In genomic region chr7:63898201-63898600, GRCm38 (mm10) we compare ENCODE assay signal across 21 mouse cellular contexts. TPM values are rescaled to one million over a fixed set of nuclear protein-coding genes. Genes with fewer than 3 reads are reported as not detected.
A peak's percentile ranks its signal among the peaks of the same experiment; 100 is the strongest.
DNase-seq lines count a peak whose midpoint lies in the region; ATAC-seq and TF ChIP-seq lines count a peak whose summit lies in the region.
"Had no signal": no experiment of that assay in that cellular context is flagged by ENCODE, and none has a peak within 500 bp of the region (broad histone marks: within the 10 kb centered on the region; RNA-seq: fewer than 3 reads in every experiment).

No protein-coding gene starts in this region.

- H3K36me3 ChIP-seq in heart, postnatal 0 days (replicated peaks; ENCODE audit: control insufficient read depth, insufficient read depth, low read length), result no peaks in the 10 kb centered on the region
- H3K36me3 ChIP-seq in lung, embryonic 16.5 days (ENCODE audit: control insufficient read depth, insufficient read depth, low read length), result no peaks in the 10 kb centered on the region
- no peaks in the 10 kb centered on the region for H3K36me3 ChIP-seq in hindbrain, embryonic 10.5 days
- H3K36me3 ChIP-seq: embryonic facial prominence, embryonic 15.5 days; limb, embryonic 12.5 days; midbrain, embryonic 12.5 days had no signal

- no peaks in the 10 kb centered on the region for H3K9me3 ChIP-seq in heart, postnatal 0 days (replicated peaks; ENCODE audit: control insufficient read depth, low read length)
- H3K9me3 ChIP-seq in lung, embryonic 16.5 days (ENCODE audit: control insufficient read depth, low read length), result no peaks in the 10 kb centered on the region
- no peaks in the 10 kb centered on the region for H3K9me3 ChIP-seq in hindbrain, embryonic 10.5 days
- H3K9me3 ChIP-seq: embryonic facial prominence, embryonic 15.5 days; limb, embryonic 12.5 days; midbrain, embryonic 12.5 days had no signal

- WGBS in heart, postnatal 0 days, result 88% methylated on average over 6 of the region's 6 CpGs
- WGBS in lung, embryonic 16.5 days, result 91% methylated on average over 6 of the region's 6 CpGs
- WGBS in bone marrow, adult 2 months, result 60% methylated on average over 6 of the region's 6 CpGs
- 92% methylated on average over 6 of the region's 6 CpGs for whole genome bisulfite sequencing in hindbrain, embryonic 10.5 days

- H3K4me1 ChIP-seq in heart, postnatal 0 days (ENCODE audit: control insufficient read depth, insufficient read depth), result peaks cover 54% of the 10 kb centered on the region
- H3K4me1 ChIP-seq in lung, embryonic 16.5 days (replicated peaks; ENCODE audit: control insufficient read depth, insufficient read depth, low read length), result peaks cover 32% of the 10 kb centered on the region
- peaks cover 22% of the 10 kb centered on the region for H3K4me1 ChIP-seq in bone marrow, adult 2 months (ENCODE audit: control insufficient read depth, insufficient read depth, low read length)
- H3K4me1 ChIP-seq in cortical plate, adult 2 months (ENCODE audit: control insufficient read depth, insufficient read depth, low read length), result peaks cover 32% of the 10 kb centered on the region
- H3K4me1 ChIP-seq in hindbrain, embryonic 10.5 days (replicated peaks), result peaks cover 39% of the 10 kb centered on the region

- TF ChIP-seq POLR2A in bone marrow, adult 2 months (IDR thresholded peaks at IDR 0.05; ENCODE audit: borderline replicate concordance, control insufficient read depth, low read depth, low read length), result no peak
- no peak for TF ChIP-seq POLR2A in cortical plate, adult 2 months (IDR thresholded peaks at IDR 0.05; ENCODE audit: extremely low read depth, insufficient read depth, low read length)

- no peak overlapping the region for H3K4me3 ChIP-seq in heart, postnatal 0 days (ENCODE audit: low read depth, low read length)
- H3K4me3 ChIP-seq in lung, embryonic 16.5 days (ENCODE audit: low read length), result no peak overlapping the region
- H3K4me3 ChIP-seq in bone marrow, adult 2 months (replicated peaks; ENCODE audit: control insufficient read depth, low read depth, low read length), result no peak overlapping the region
- H3K4me3 ChIP-seq in cortical plate, adult 2 months (ENCODE audit: insufficient read depth, low read length), result no peak overlapping the region
- H3K4me3 ChIP-seq in hindbrain, embryonic 10.5 days, result no peak overlapping the region
- H3K4me3 ChIP-seq: embryonic facial prominence, embryonic 15.5 days; limb, embryonic 12.5 days; midbrain, embryonic 12.5 days had no signal

- intact Hi-C loops in heart, postnatal 25 days (cut with DNase I), result no loop called here

- TF ChIP-seq CTCF in heart, postnatal 0 days (IDR thresholded peaks at IDR 0.05; ENCODE audit: low read depth), result no peak
- no peak for TF ChIP-seq CTCF in bone marrow, adult 2 months (IDR thresholded peaks at IDR 0.05; ENCODE audit: control insufficient read depth, insufficient read depth, low read length)
- TF ChIP-seq CTCF in cortical plate, adult 2 months (IDR thresholded peaks at IDR 0.05; ENCODE audit: extremely low read depth, insufficient read depth, low read length), result no peak

- no peak for ATAC-seq in heart, postnatal 0 days (ENCODE audit: insufficient read depth, low read depth)
- ATAC-seq in lung, embryonic 16.5 days (ENCODE audit: low read depth), result no peak
- ATAC-seq: forebrain, embryonic 16.5 days had no signal

- H3K4me2 ChIP-seq in heart, postnatal 0 days (ENCODE audit: low read depth, low read length), result no peak overlapping the region
- no peak overlapping the region for H3K4me2 ChIP-seq in lung, embryonic 16.5 days (ENCODE audit: low read depth, low read length)
- H3K4me2 ChIP-seq: hindbrain, embryonic 14.5 days had no signal

- TF ChIP-seq EP300 in heart, postnatal 0 days (IDR thresholded peaks at IDR 0.05; ENCODE audit: low read depth), result no peak

- H3K27ac ChIP-seq in heart, postnatal 0 days (ENCODE audit: low read depth), result peak overlapping the region; percentile 99
- peak overlapping the region; percentile 97; the same call in 1 of the 2 replicates for H3K27ac ChIP-seq in lung, embryonic 16.5 days (ENCODE audit: low read length)
- peak overlapping the region; percentile 37 for H3K27ac ChIP-seq in bone marrow, adult 2 months (ENCODE audit: control insufficient read depth, insufficient read depth, low read depth, low read length, poor library complexity)
- H3K27ac ChIP-seq in cortical plate, adult 2 months (ENCODE audit: insufficient read depth, low read length), result peak overlapping the region; percentile 97
- H3K27ac ChIP-seq in hindbrain, embryonic 10.5 days, result no peak overlapping the region
- H3K27ac ChIP-seq: limb, embryonic 12.5 days; macrophage; midbrain, embryonic 12.5 days had no signal

- no peaks in the 10 kb centered on the region for H3K27me3 ChIP-seq in heart, postnatal 0 days (ENCODE audit: control insufficient read depth, insufficient read depth, low read length)
- no peaks in the 10 kb centered on the region for H3K27me3 ChIP-seq in lung, embryonic 16.5 days (ENCODE audit: control insufficient read depth, insufficient read depth, low read depth, low read length)
- H3K27me3 ChIP-seq in hindbrain, embryonic 10.5 days (ENCODE audit: insufficient read depth, poor library complexity, severe bottlenecking), result no peaks in the 10 kb centered on the region
- H3K27me3 ChIP-seq: embryonic facial prominence, embryonic 15.5 days; midbrain, embryonic 12.5 days; Patski had no signal

- DNase-seq in heart, postnatal 0 days (ENCODE audit: low spot score), result no peak
- DNase-seq in heart, postnatal 25 days (ENCODE audit: low spot score), result no peak
- no peak for DNase-seq in lung, postnatal 10 days
- DNase-seq in hindbrain, embryonic 10.5 days (ENCODE audit: low spot score), result no peak
- DNase-seq: adrenal gland, adult 8-10 months; heart, postnatal 10 days; kidney, postnatal 36 days; layer of hippocampus, adult 9-11 months; thymus, postnatal 14 days had no signal

- peak overlapping the region; percentile 23; the same call in 1 of the 2 replicates for H3K9ac ChIP-seq in heart, postnatal 0 days (replicated peaks; ENCODE audit: low read depth, low read length)
- H3K9ac ChIP-seq in lung, embryonic 16.5 days (ENCODE audit: low read length), result peak overlapping the region; percentile 64; the same call in 1 of the 2 replicates
- H3K9ac ChIP-seq: embryonic facial prominence, embryonic 15.5 days; limb, embryonic 12.5 days; midbrain, embryonic 12.5 days had no signal

RNA-seq across cellular contexts. Expression of gene E030018B13Rik, which starts 18.5 kb away (rescaled TPM):
- not detected in 2 replicates for total RNA-seq in heart, postnatal 0 days (2014; rRNA removed; ENCODE audit: low replicate concordance)
- 0.11 and 0.15 TPM in 2 replicates for polyA plus RNA-seq in heart, postnatal 0 days (2015; fragmentation: Nextera tagmentation; extraction: Ambion mirVana)
- not detected for total RNA-seq in heart, postnatal 25 days (2021)
- polyA plus RNA-seq in lung, embryonic 16.5 days (2015; fragmentation: Nextera tagmentation; extraction: Ambion mirVana), result not detected in 2 replicates
- not detected in 2 replicates for polyA plus RNA-seq in bone marrow, adult 2 months (2011; ENCODE audit: insufficient read depth, insufficient read length, low replicate concordance, missing spikeins)
- polyA plus RNA-seq in cortical plate, adult 2 months (2012; rRNA removed), result not detected in 2 replicates
- not detected in 2 replicates for polyA plus RNA-seq in hindbrain, embryonic 10.5 days (2016; fragmentation: Nextera tagmentation; extraction: Ambion mirVana)
- total RNA-seq: heart, postnatal 10 days; monocyte, adult 5-6 weeks had no signal
- polyA plus RNA-seq: hindbrain, embryonic 14.5 days; limb, embryonic 12.5 days; macrophage; midbrain, embryonic 12.5 days; neural tube, embryonic 11.5 days; Patski had no signal

RNA-seq across cellular contexts. Expression of gene Klf13, which starts 40.5 kb away (rescaled TPM):
- total RNA-seq in heart, postnatal 0 days (2014; rRNA removed; ENCODE audit: low replicate concordance), result 40.7 and 47.4 TPM in 2 replicates
- polyA plus RNA-seq in heart, postnatal 0 days (2015; fragmentation: Nextera tagmentation; extraction: Ambion mirVana), result 26.0 and 26.5 TPM in 2 replicates
- 10 to 100 TPM; 43.8 to 63.8 TPM for total RNA-seq in heart, postnatal 25 days (2021)
- 39.0 and 40.1 TPM in 2 replicates for polyA plus RNA-seq in lung, embryonic 16.5 days (2015; fragmentation: Nextera tagmentation; extraction: Ambion mirVana)
- 38.0 and 58.7 TPM in 2 replicates for polyA plus RNA-seq in bone marrow, adult 2 months (2011; ENCODE audit: insufficient read depth, insufficient read length, low replicate concordance, missing spikeins)
- 59.6 and 64.2 TPM in 2 replicates for polyA plus RNA-seq in cortical plate, adult 2 months (2012; rRNA removed)
- 31.7 and 33.4 TPM in 2 replicates for polyA plus RNA-seq in hindbrain, embryonic 10.5 days (2016; fragmentation: Nextera tagmentation; extraction: Ambion mirVana)
